Mouse (Mus musculus) CH12.LX (cell line): Measurements from ENCODE around the gene Pptc7. TPM values are rescaled to one million over a fixed set of nuclear protein-coding genes. Genes with fewer than 3 reads are reported as not detected.

Experiments used
- DNase-seq: peaks from one replicate; pipeline ENCODE4 v3.0.0-alpha.2; 2013; ENCODE audit errors: extremely low read depth
- H3K27ac ChIP-seq: 2 replicates; pipeline ENCODE4 v1.5.1; 2012; ENCODE audit warnings: low read depth, mild to moderate bottlenecking, control low read depth, moderate library complexity; ENCODE audit not compliant: insufficient read depth
- H3K27me3 ChIP-seq: replicated peaks from 2 replicates; pipeline ENCODE3; 2012; ENCODE audit warnings: inconsistent platforms
- H3K36me3 ChIP-seq, 2 experiments: replicated peaks in 1 of 2; 2 replicates each; pipeline versions ENCODE3 to v1.6.1; 2012; ENCODE audit warnings: inconsistent platforms in 1 of 2, low read length in 1 of 2, mild to moderate bottlenecking in 1 of 2, mixed read lengths in 1 of 2, moderate library complexity in 1 of 2; ENCODE audit not compliant: control insufficient read depth in 1 of 2, insufficient read depth in 1 of 2
- H3K4me1 ChIP-seq, 2 experiments: 2 replicates each; pipeline ENCODE4 v1.6.1; 2012; ENCODE audit warnings: inconsistent platforms in 1 of 2, moderate library complexity in 1 of 2; ENCODE audit not compliant: insufficient read depth in 2 of 2, control insufficient read depth in 1 of 2
- H3K4me2 ChIP-seq: 2 replicates; pipeline ENCODE4 v1.6.1; 2012; ENCODE audit warnings: low read depth, mild to moderate bottlenecking, control low read depth; ENCODE audit not compliant: poor library complexity, insufficient read depth, severe bottlenecking
- H3K4me3 ChIP-seq, 3 experiments: fragments of 150-350 bp in 1 of 3; sonication (generic) in 1 of 3; replicated peaks in 1 of 3; 2 replicates each; pipeline versions ENCODE3 to v1.5.1; 2011 to 2012; ENCODE audit warnings: low read depth in 2 of 3, low read length in 2 of 3, mild to moderate bottlenecking in 2 of 3, moderate library complexity in 2 of 3, control low read depth in 1 of 3, improper control_type of control experiment in 1 of 3, inconsistent platforms in 1 of 3, mixed read lengths in 1 of 3; ENCODE audit not compliant: poor library complexity in 1 of 3
- H3K79me2 ChIP-seq: replicated peaks from 2 replicates; pipeline ENCODE4 v1.6.1; 2012; ENCODE audit warnings: mild to moderate bottlenecking, moderate library complexity; ENCODE audit not compliant: control insufficient read depth, poor library complexity, insufficient read depth, severe bottlenecking; ENCODE audit errors: extremely low read depth
- H3K9ac ChIP-seq: 2 replicates; pipeline ENCODE4 v1.6.1; 2012; ENCODE audit warnings: low read depth, mild to moderate bottlenecking, control low read depth, moderate library complexity; ENCODE audit not compliant: insufficient read depth
- H3K9me3 ChIP-seq: replicated peaks from 2 replicates; pipeline ENCODE3; 2012; ENCODE audit warnings: low read length, inconsistent platforms, mixed read lengths
- CHD1 ChIP-seq: IDR thresholded peaks from 2 replicates; pipeline ENCODE4 v1.6.1; 2012; ENCODE audit warnings: low read depth, low read length, improper control_type of control experiment, inconsistent platforms
- CTCF ChIP-seq, 2 experiments: IDR thresholded peaks in 1 of 2; conservative IDR thresholded peaks in 1 of 2; 2 replicates each; pipeline ENCODE4 v1.5.1; 2011 to 2012; ENCODE audit warnings: low read depth in 2 of 2, low read length in 2 of 2, improper control_type of control experiment in 1 of 2, inconsistent platforms in 1 of 2, mild to moderate bottlenecking in 1 of 2, moderate library complexity in 1 of 2
- E2F4 ChIP-seq: IDR thresholded peaks from 2 replicates; pipeline ENCODE4 v1.6.1; 2011; ENCODE audit warnings: low read depth, low read length, improper control_type of control experiment; ENCODE audit not compliant: insufficient replicate concordance
- ELF1 ChIP-seq: IDR thresholded peaks from 2 replicates; pipeline ENCODE4 v1.6.1; 2014; ENCODE audit warnings: low read depth, mild to moderate bottlenecking, inconsistent platforms, low read length, improper control_type of control experiment
- EP300 ChIP-seq: IDR thresholded peaks from 2 replicates; pipeline ENCODE4 v1.6.1; 2011; ENCODE audit warnings: low read length, improper control_type of control experiment
- ETS1 ChIP-seq: conservative IDR thresholded peaks from 2 replicates; pipeline ENCODE4 v1.6.1; 2012; ENCODE audit warnings: low read depth, mild to moderate bottlenecking, inconsistent platforms, low read length, improper control_type of control experiment, moderate library complexity
- GABPA ChIP-seq: IDR thresholded peaks from 2 replicates; pipeline ENCODE4 v1.6.1; 2012; ENCODE audit warnings: low read depth, low read length, improper control_type of control experiment, inconsistent platforms; ENCODE audit not compliant: insufficient replicate concordance
- HCFC1 ChIP-seq: IDR thresholded peaks from 2 replicates; pipeline ENCODE4 v1.6.1; 2012; ENCODE audit warnings: low read depth, mild to moderate bottlenecking, inconsistent platforms, low read length, improper control_type of control experiment
- IRF4 ChIP-seq: IDR thresholded peaks from 2 replicates; pipeline ENCODE4 v1.6.1; 2014; ENCODE audit warnings: low read depth, mild to moderate bottlenecking, inconsistent platforms, low read length, improper control_type of control experiment
- JUN ChIP-seq: IDR thresholded peaks from 2 replicates; pipeline ENCODE4 v1.6.1; 2011; ENCODE audit warnings: low read depth, mild to moderate bottlenecking, low read length, improper control_type of control experiment, moderate library complexity; ENCODE audit not compliant: insufficient read depth
- MAZ ChIP-seq: IDR thresholded peaks from 2 replicates; pipeline ENCODE4 v1.6.1; 2012; ENCODE audit warnings: low read depth, mild to moderate bottlenecking, inconsistent platforms, low read length, improper control_type of control experiment, moderate library complexity
- MYC ChIP-seq: IDR thresholded peaks from 2 replicates; pipeline ENCODE4 v1.6.1; 2011; ENCODE audit warnings: low read depth, mild to moderate bottlenecking, improper control_type of control experiment, low read length
- NELFE ChIP-seq: IDR thresholded peaks from 2 replicates; pipeline ENCODE4 v1.6.1; 2011; ENCODE audit warnings: low read depth, low read length, improper control_type of control experiment
- NRF1 ChIP-seq: IDR thresholded peaks from 2 replicates; pipeline ENCODE4 v1.6.1; 2014; ENCODE audit warnings: low read depth, mild to moderate bottlenecking, inconsistent platforms, low read length, improper control_type of control experiment, moderate library complexity
- PAX5 ChIP-seq: IDR thresholded peaks from 2 replicates; pipeline ENCODE4 v1.6.1; 2012; ENCODE audit warnings: low read length, inconsistent platforms, mixed read lengths
- POLR2A ChIP-seq: IDR thresholded peaks from 2 replicates; pipeline ENCODE4 v1.6.1; 2011; ENCODE audit warnings: low read depth, mild to moderate bottlenecking, improper control_type of control experiment, low read length
- POLR2AphosphoS2 ChIP-seq: IDR thresholded peaks from 2 replicates; pipeline ENCODE4 v1.6.1; 2011; ENCODE audit warnings: low read depth, low read length, improper control_type of control experiment
- RAD21 ChIP-seq: IDR thresholded peaks from 2 replicates; pipeline ENCODE4 v1.6.1; 2011; ENCODE audit warnings: low read depth, mild to moderate bottlenecking, low read length, improper control_type of control experiment, moderate library complexity
- SIN3A ChIP-seq: IDR thresholded peaks from 2 replicates; pipeline ENCODE4 v1.6.1; 2012; ENCODE audit warnings: low read length, improper control_type of control experiment, inconsistent platforms
- TBP ChIP-seq: conservative IDR thresholded peaks from 2 replicates; pipeline ENCODE4 v1.6.1; 2011; ENCODE audit warnings: low read depth, low read length, improper control_type of control experiment
- USF1 ChIP-seq: IDR thresholded peaks from 2 replicates; pipeline ENCODE4 v1.6.1; 2014; ENCODE audit warnings: low read depth, mild to moderate bottlenecking, inconsistent platforms, low read length, improper control_type of control experiment
- USF2 ChIP-seq: conservative IDR thresholded peaks from 2 replicates; pipeline ENCODE4 v1.6.1; 2011; ENCODE audit warnings: low read depth, low read length, improper control_type of control experiment
- ZC3H11A ChIP-seq: IDR thresholded peaks from 2 replicates; pipeline ENCODE4 v1.6.1; 2012; ENCODE audit warnings: low read depth, mild to moderate bottlenecking, inconsistent platforms, low read length, improper control_type of control experiment
- ZKSCAN1 ChIP-seq: IDR thresholded peaks from 2 replicates; pipeline ENCODE4 v1.6.1; 2012; ENCODE audit warnings: low read depth, inconsistent platforms, low read length, improper control_type of control experiment, borderline replicate concordance
- ZMIZ1 ChIP-seq: IDR thresholded peaks from 2 replicates; pipeline ENCODE4 v1.6.1; 2012; ENCODE audit warnings: low read depth, mild to moderate bottlenecking, inconsistent platforms, low read length, improper control_type of control experiment
- ZNF384 ChIP-seq: IDR thresholded peaks from 2 replicates; pipeline ENCODE4 v1.6.1; 2012; ENCODE audit warnings: low read depth, low read length, improper control_type of control experiment, inconsistent platforms
- dilution Hi-C: fragments of 300-500 bp; cut with MboI; formaldehyde crosslinking; loops from 2 replicates; pipeline ENCODE4 v1.14.3; 2020; ENCODE audit warnings: low sequenced_read_pairs; ENCODE audit not compliant: extremely low pct_unique_long_range_greater_than_20kb, extremely low pct_ligation_motif_present
- in situ Hi-C: fragments of 300-500 bp; cut with MboI; formaldehyde crosslinking; loops from 3 replicates; pipeline ENCODE4 v1.14.3; 2019; ENCODE audit warnings: low sequenced_read_pairs, low pct_ligation_motif_present, low pct_unique_long_range_greater_than_20kb, mixed read lengths
- polyA plus RNA-seq: library from polyadenylated mRNA; unstranded; fragments of >175 nt; gene quantifications from 2 replicates; pipeline ENCODE4 v1.2.1, GENCODE M21; 2012; ENCODE audit warnings: low read depth; ENCODE audit not compliant: insufficient read length
- total RNA-seq, 2 experiments: library from RNA; depleted of rRNA; stranded (reverse); fragments of 300-350 nt in 1 of 2; fragments of >200 nt in 1 of 2; gene quantifications; 2 replicates each; pipeline ENCODE4 v1.2.3; 2012 to 2014

The Pptc7 gene
- total and polyA plus RNA-seq, 3 experiments = 17.1 to 25.9 (median 23.6) TPM

DNA sequence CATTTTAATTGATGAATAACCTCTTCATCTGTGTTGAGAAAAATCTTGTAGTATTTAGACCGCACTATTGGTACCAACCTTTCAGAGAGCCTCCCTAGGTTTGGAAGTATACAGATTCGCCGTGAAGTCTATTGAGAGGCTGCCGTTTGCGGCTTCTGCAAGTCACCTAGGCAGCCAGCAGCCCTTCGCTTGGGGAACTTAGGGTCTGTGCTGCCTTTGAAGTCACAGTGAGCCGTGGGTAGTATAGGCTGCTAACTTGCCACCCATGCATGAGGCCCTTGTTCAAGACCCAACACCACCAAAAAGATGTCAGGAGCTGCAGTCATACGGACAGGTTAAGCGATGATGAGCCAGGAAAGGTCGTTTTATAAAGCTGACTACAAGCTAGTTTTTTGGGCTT lies 2.0 kb downstream of the Pptc7 start:
- Histone ChIP-seq H3K4me3 (peak overlapping the region in 2 of 3 experiments; percentile 87 to 96), H3K27me3 (no peaks in the 10 kb centered on the region), H3K9me3 (no peaks in the 10 kb centered on the region), H3K79me2 (peaks cover 66% of the 10 kb centered on the region), H3K27ac (no peak overlapping the region), H3K36me3 (peaks cover 0 to 34% of the 10 kb centered on the region in 2 experiments), H3K4me1 (peaks cover 20 to 45% of the 10 kb centered on the region in 2 experiments), H3K9ac (peak overlapping the region; percentile 80), H3K4me2 (peak overlapping the region; percentile 76)
- TF ChIP-seq USF2 = no peak
- TF ChIP-seq ETS1 = no peak
- no peak for TF ChIP-seq CTCF (conservative IDR thresholded peaks at IDR 0.05 in 1 of 2, IDR thresholded peaks at IDR 0.05 in 1 of 2; ENCODE audit: low read depth in 2 of 2, low read length in 2 of 2)
- TF ChIP-seq SIN3A = no peak
- no peak for TF ChIP-seq IRF4
- no peak for TF ChIP-seq PAX5
- TF ChIP-seq ZNF384 = no peak
- no peak for TF ChIP-seq ELF1
- no peak for TF ChIP-seq ZC3H11A
- DNase-seq = no peak
- dilution Hi-C loops (no loop called here), in situ Hi-C loops (no loop called here)

DNA sequence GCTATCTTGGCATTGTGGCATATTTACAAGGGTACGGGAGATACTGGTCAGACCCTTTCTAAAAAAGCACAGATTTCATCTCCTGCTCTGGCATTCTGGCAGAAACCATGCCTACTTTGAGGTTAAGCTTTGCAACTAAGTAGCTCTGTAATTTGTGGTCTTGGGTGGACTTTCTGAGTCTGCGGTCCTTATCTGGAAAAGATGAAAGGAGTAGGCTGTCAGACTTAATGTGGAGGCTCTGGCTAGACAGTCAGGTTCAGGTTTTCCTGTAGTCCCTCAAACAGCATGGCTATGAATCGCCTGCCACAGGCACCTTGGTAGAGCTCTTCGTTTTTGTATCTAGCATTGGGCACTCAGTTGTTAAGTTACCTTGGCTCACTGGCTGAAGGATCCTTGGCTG lies 2.9 kb downstream of the Pptc7 start:
- Histone ChIP-seq H3K27ac (no peak overlapping the region), H3K4me2 (no peak overlapping the region)
- in situ Hi-C loops = no loop called here

DNA sequence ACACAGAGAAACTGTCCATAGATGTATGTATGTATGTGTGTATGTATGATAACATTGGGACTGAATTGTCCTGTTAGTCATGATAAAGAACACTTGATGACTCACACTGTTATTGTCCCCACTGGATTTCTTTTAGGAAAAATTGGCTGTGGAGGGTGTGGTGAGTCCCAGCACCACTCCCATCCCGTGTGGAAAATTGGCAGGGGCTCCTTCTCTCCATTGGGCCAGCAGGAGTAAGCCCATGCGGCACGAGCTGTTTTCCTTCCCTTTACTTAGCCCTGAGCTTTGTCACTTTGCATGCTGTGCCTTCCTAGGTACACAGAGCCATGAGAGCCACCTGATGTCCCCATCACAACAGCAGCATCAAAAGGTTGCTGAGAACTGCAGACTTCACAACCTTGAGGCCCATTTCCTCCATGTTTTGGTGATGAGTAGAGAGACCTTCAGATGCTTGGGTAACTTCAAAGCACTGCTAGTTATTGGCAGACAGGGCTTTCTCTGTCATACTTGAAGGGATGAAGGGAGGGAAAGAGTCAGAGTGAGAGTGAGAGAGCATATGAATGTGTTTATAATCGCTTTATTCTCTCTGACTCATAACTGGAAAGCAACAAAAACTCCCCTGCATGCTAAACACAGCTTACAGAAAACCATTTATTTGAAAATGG lies 4.1 kb downstream of the Pptc7 start:
- H3K79me2 ChIP-seq = peaks cover 82% of the 10 kb centered on the region
- in situ Hi-C loops (no loop called here), dilution Hi-C loops (no loop called here)
- peaks cover 5 to 54% of the 10 kb centered on the region in 2 experiments for H3K36me3 ChIP-seq
- H3K27me3 ChIP-seq = no peaks in the 10 kb centered on the region
- peak overlapping the region in 2 of 3 experiments; percentile 5 to 18 for H3K4me3 ChIP-seq
- H3K27ac ChIP-seq = peak overlapping the region; percentile 91
- DNase-seq = peak; percentile 69
- H3K4me1 ChIP-seq = peaks cover 23 to 64% of the 10 kb centered on the region in 2 experiments
- H3K4me2 ChIP-seq = peak overlapping the region; percentile 85
- H3K9ac ChIP-seq = no peak overlapping the region
- H3K9me3 ChIP-seq = no peaks in the 10 kb centered on the region
- TF ChIP-seq POLR2A (no peak), MYC (0 out of 2 replicates have a peak, but pooled peaks have one; percentile 63), RAD21 (no peak), SIN3A (peak; percentile 67), MAZ (no peak), USF1 (no peak), E2F4 (no peak), GABPA (no peak), CTCF (conservative IDR thresholded peaks at IDR 0.05 in 1 of 2, IDR thresholded peaks at IDR 0.05 in 1 of 2; ENCODE audit: low read depth in 2 of 2, low read length in 2 of 2) (no peak), NELFE (no peak), CHD1 (no peak), ELF1 (no peak), HCFC1 (no peak), EP300 (peak; percentile 89), ZKSCAN1 (no peak), POLR2AphosphoS2 (no peak), ZMIZ1 (no peak), JUN (peak; percentile 90)

More for the DNA sequence above, 2.9 kb downstream of the Pptc7 start:
- Histone ChIP-seq H3K27me3 (no peaks in the 10 kb centered on the region), H3K4me1 (peaks cover 23 to 52% of the 10 kb centered on the region in 2 experiments), H3K36me3 (peaks cover under 1 to 42% of the 10 kb centered on the region in 2 experiments), H3K9me3 (no peaks in the 10 kb centered on the region), H3K9ac (no peak overlapping the region)
- TF ChIP-seq CTCF (conservative IDR thresholded peaks at IDR 0.05 in 1 of 2, IDR thresholded peaks at IDR 0.05 in 1 of 2; ENCODE audit: low read depth in 2 of 2, low read length in 2 of 2) (no peak), NRF1 (no peak), PAX5 (no peak), TBP (no peak)
- TF ChIP-seq, all 38 proteins: peak for 0
- DNase-seq = no peak
- Histone ChIP-seq H3K79me2 (peaks cover 74% of the 10 kb centered on the region), H3K4me3 (no peak overlapping the region)
- dilution Hi-C loops = no loop called here
